Mouse (Mus musculus) embryonic facial prominence, embryonic 14.5 days (tissue): ENCODE results near the gene Ccdc171. TPM values are rescaled to one million over a fixed set of nuclear protein-coding genes. Genes with fewer than 3 reads are reported as not detected.
A peak's percentile ranks its signal among the peaks of the same experiment; 100 is the strongest.

Experiments
- ATAC-seq: fragments of 200-750 bp; cut with Nextera tagmentation; 2 replicates; pipeline ENCODE4 v1.8.0; 2017; ENCODE audit warnings: low read depth, moderate number of reproducible peaks, moderate TSS enrichment
- DNase-seq: peaks from one replicate; pipeline ENCODE4 v3.0.0-alpha.2; 2015; ENCODE audit warnings: low spot score
- H3K27ac ChIP-seq: fragments of 300-500 bp; sonication (generic); replicated peaks from 2 replicates; pipeline ENCODE4 v1.5.1; 2014; ENCODE audit warnings: low read depth, mild to moderate bottlenecking, low read length, moderate library complexity
- H3K27me3 ChIP-seq: fragments of 300-500 bp; sonication (generic); replicated peaks from 2 replicates; pipeline ENCODE4 v1.6.1; 2014; ENCODE audit warnings: low read length; ENCODE audit not compliant: control insufficient read depth, insufficient read depth
- H3K36me3 ChIP-seq: fragments of 300-500 bp; sonication (generic); 2 replicates; pipeline ENCODE4 v1.6.1; 2014; ENCODE audit warnings: low read length, mixed read lengths; ENCODE audit not compliant: control insufficient read depth, insufficient read depth
- H3K4me1 ChIP-seq: fragments of 300-500 bp; sonication (generic); 2 replicates; pipeline ENCODE4 v1.6.1; 2014; ENCODE audit warnings: antibody characterized with exemption, low read length; ENCODE audit not compliant: control insufficient read depth, insufficient read depth
- H3K4me2 ChIP-seq: fragments of 300-500 bp; sonication (generic); 2 replicates; pipeline ENCODE4 v1.6.1; 2014; ENCODE audit warnings: low read depth, mild to moderate bottlenecking, low read length, moderate library complexity, mixed read lengths
- H3K4me3 ChIP-seq: fragments of 300-500 bp; sonication (generic); 2 replicates; pipeline ENCODE4 v1.5.1; 2014; ENCODE audit warnings: low read depth, mild to moderate bottlenecking, low read length
- H3K9ac ChIP-seq: fragments of 300-500 bp; sonication (generic); 2 replicates; pipeline ENCODE4 v1.6.1; 2014; ENCODE audit warnings: low read depth, mild to moderate bottlenecking, low read length, moderate library complexity, mixed read lengths
- H3K9me3 ChIP-seq: fragments of 300-500 bp; sonication (generic); 2 replicates; pipeline ENCODE4 v1.6.1; 2016; ENCODE audit warnings: low read length; ENCODE audit not compliant: control insufficient read depth
- WGBS: fragments of 180-500 bp; shearing (Covaris S2); extraction: QIAGEN DNeasy Blood & Tissue Kit; methylation state at CpG from one replicate; pipeline ENCODE4 v1.1.7; 2014; 5-methylcytosine and 5-hydroxymethylcytosine counted together
- polyA plus RNA-seq: library from polyadenylated mRNA; unstranded; fragments of >200 nt; fragmentation: Nextera tagmentation; extraction: Ambion mirVana; gene quantifications from 2 replicates; pipeline ENCODE4 v1.2.1, GENCODE M21; 2014

Ccdc171 gene
- polyA plus RNA-seq, 1 experiment from 2014 or later, result 4.0 TPM

- H3K27me3 ChIP-seq, result no peaks in the 10 kb centered on the region
- no peaks in the 10 kb centered on the region for H3K9me3 ChIP-seq
- no peaks in the 10 kb centered on the region for H3K4me1 ChIP-seq
- H3K27ac ChIP-seq, result no peak overlapping the region
- no peak overlapping the region for H3K4me2 ChIP-seq
- 83% methylated on average over 5 of the region's 5 CpGs for WGBS
- ATAC-seq (no peak), DNase-seq (no peak)
- H3K9ac ChIP-seq, result no peak overlapping the region
- no peak overlapping the region for H3K4me3 ChIP-seq
- no peaks in the 10 kb centered on the region for H3K36me3 ChIP-seq
Measured at GRCm38 (mm10) chr4:83853885-83854284, 328.5 kb downstream of the Ccdc171 start.

DNA sequence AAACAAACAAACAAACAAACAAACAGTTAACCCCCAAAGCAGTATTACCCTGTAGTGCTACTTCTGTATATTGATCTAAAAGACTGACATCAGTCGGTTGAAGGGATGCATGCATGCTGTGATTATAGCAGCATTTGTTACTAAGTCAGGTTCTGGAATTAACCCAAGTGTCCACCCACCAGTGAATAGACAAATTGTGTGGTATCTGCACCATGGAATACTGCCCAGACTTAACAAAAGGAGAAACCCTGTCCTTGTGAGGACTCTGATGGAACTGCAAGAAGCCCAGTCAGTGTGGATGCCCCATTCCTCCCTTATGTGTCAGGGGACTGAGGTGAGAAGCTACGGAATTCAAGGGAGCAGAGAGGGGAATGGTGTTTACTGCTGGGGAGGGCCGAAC, 336.4 kb downstream of the Ccdc171 start:
- no peak overlapping the region for H3K4me3 ChIP-seq
- ATAC-seq (no peak), DNase-seq (no peak)
- H3K4me2 ChIP-seq, result no peak overlapping the region
- H3K9ac ChIP-seq, result no peak overlapping the region
- H3K36me3 ChIP-seq, result no peaks in the 10 kb centered on the region
- 61% methylated on average over 3 of the region's 3 CpGs for WGBS
- no peak overlapping the region for H3K27ac ChIP-seq
- no peaks in the 10 kb centered on the region for H3K9me3 ChIP-seq
- no peaks in the 10 kb centered on the region for H3K4me1 ChIP-seq
- no peaks in the 10 kb centered on the region for H3K27me3 ChIP-seq

DNA sequence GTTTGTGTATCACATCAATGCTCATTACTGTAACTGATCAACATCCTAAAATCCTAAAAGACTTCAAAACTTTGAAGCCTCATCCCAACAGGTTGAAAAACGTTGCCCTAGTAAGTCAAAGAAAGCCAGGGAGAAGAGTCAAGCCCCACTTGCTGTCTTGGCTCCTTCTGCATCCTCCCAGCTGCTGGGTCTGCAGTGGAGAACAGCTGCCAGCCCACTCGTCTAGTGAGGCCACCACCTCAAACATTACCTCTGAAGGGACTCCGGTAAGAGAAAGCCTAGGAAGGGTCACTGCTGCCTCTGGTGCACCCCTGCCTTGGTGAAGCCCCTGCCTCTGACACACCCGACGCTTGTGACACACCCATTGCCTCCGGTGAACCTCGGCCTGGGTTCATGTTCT, 336.9 kb downstream of the Ccdc171 start:
- Histone ChIP-seq H3K4me1 (no peaks in the 10 kb centered on the region), H3K27me3 (no peaks in the 10 kb centered on the region), H3K36me3 (no peaks in the 10 kb centered on the region), H3K9ac (no peak overlapping the region), H3K4me3 (no peak overlapping the region), H3K4me2 (no peak overlapping the region), H3K9me3 (no peaks in the 10 kb centered on the region), H3K27ac (no peak overlapping the region)
- ATAC-seq (no peak), DNase-seq (no peak)
- WGBS, result 78% methylated on average over 7 of the region's 7 CpGs

DNA sequence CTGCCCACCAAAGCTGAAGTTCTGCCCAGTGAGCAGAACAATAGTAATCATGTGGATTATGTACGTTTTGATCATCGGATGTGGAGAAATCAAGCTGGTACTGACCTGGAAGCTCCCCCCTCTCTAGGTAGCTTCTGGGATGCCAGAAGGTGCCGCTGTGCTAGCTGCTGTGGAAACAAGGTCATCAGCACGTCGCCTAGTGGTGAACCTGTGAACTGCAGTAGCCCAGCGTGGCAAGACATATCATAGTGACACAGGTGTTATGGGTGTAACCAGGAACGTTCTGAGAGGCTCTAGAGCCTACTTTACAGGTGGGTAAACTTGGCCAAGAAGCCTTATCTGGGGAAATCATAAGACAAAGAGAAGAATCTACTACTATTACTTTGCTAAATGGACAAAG, 351.3 kb downstream of the Ccdc171 start:
- 55% methylated on average over 7 of the region's 7 CpGs for whole genome bisulfite sequencing
- no peak for ATAC-seq
- Histone ChIP-seq H3K4me2 (no peak overlapping the region), H3K4me3 (no peak overlapping the region), H3K9ac (no peak overlapping the region), H3K27ac (no peak overlapping the region), H3K9me3 (no peaks in the 10 kb centered on the region), H3K27me3 (no peaks in the 10 kb centered on the region), H3K4me1 (no peaks in the 10 kb centered on the region), H3K36me3 (no peaks in the 10 kb centered on the region)
- DNase-seq, result no peak

GRCm38 (mm10) chr4:83878236-83878635, 352.9 kb downstream of the Ccdc171 start:
- no peaks in the 10 kb centered on the region for H3K36me3 ChIP-seq
- H3K27me3 ChIP-seq, result no peaks in the 10 kb centered on the region
- no peaks in the 10 kb centered on the region for H3K4me1 ChIP-seq
- no peak overlapping the region for H3K4me3 ChIP-seq
- 80% methylated on average over 8 of the region's 8 CpGs for WGBS
- no peaks in the 10 kb centered on the region for H3K9me3 ChIP-seq
- ATAC-seq, result no peak
- DNase-seq, result no peak
- H3K27ac ChIP-seq, result no peak overlapping the region
- H3K9ac ChIP-seq, result no peak overlapping the region
- H3K4me2 ChIP-seq, result no peak overlapping the region

GRCm38 (mm10) chr4:83888459-83889054, 363.2 kb downstream of the Ccdc171 start:
- Histone ChIP-seq H3K27me3 (no peaks in the 10 kb centered on the region), H3K4me3 (no peak overlapping the region), H3K36me3 (no peaks in the 10 kb centered on the region), H3K9me3 (no peaks in the 10 kb centered on the region), H3K9ac (no peak overlapping the region), H3K27ac (no peak overlapping the region), H3K4me1 (no peaks in the 10 kb centered on the region), H3K4me2 (no peak overlapping the region)
- WGBS, result 47% methylated on average over 9 of the region's 13 CpGs
- ATAC-seq (peak; percentile 63; the same call in 1 of the 2 replicates), DNase-seq (no peak)

- no peaks in the 10 kb centered on the region for H3K27me3 ChIP-seq
- H3K4me3 ChIP-seq, result no peak overlapping the region
- WGBS, result 75% methylated on average over 9 of the region's 9 CpGs
- no peak overlapping the region for H3K27ac ChIP-seq
- H3K9me3 ChIP-seq, result no peaks in the 10 kb centered on the region
- no peaks in the 10 kb centered on the region for H3K4me1 ChIP-seq
- H3K9ac ChIP-seq, result no peak overlapping the region
- no peak overlapping the region for H3K4me2 ChIP-seq
- ATAC-seq (no peak), DNase-seq (no peak)
- H3K36me3 ChIP-seq, result no peaks in the 10 kb centered on the region
Measured at GRCm38 (mm10) chr4:83902081-83902645, 376.8 kb downstream of the Ccdc171 start.

Other genes with a start within 250 kb of the Ccdc171 start
- gene Ttc39b, start 201.3 kb upstream of the Ccdc171 start, polyA plus RNA-seq, result 4.6 and 5.5 TPM in 2 replicates
- 40.3 and 43.1 TPM in 2 replicates for gene Snapc3, start 107.8 kb upstream of the Ccdc171 start, polyA plus RNA-seq
- gene Psip1, start 39.1 kb upstream of the Ccdc171 start, polyA plus RNA-seq, result 146 and 157 TPM in 2 replicates